9 mouse cellular contexts compared by ENCODE assay signal in the genomic region with DNA sequence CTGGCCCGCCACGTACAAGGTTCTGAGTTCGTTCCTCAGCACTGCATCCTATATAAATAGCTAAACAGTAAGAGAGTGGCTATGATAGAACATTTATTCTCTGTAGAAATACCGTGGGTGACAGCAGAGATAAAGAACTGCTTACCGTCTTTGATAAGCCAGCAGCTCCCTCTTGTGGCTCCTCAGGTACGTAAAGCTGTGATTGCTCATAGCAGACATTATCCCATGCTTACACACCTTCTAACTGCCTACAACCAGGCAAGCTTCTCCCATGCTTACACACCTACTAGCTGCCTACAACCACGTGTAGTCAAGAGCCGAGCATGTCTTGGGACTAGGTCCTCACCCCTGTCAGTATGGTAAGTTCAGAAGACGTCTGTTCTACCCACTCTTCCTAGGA. TPM values are rescaled to one million over a fixed set of nuclear protein-coding genes. Genes with fewer than 3 reads are reported as not detected.
DNase-seq lines count a peak whose midpoint lies in the region; ATAC-seq and TF ChIP-seq lines count a peak whose summit lies in the region.
"Had no signal": no experiment of that assay in that cellular context is flagged by ENCODE, and none has a peak within 500 bp of the region (broad histone marks: within the 10 kb centered on the region; RNA-seq: fewer than 3 reads in every experiment).

No protein-coding gene starts in this region.

- H3K27ac ChIP-seq in lung, postnatal 0 days (ENCODE audit: low read length), result no peak overlapping the region
- H3K27ac ChIP-seq: neural tube, embryonic 12.5 days had no signal

- TF ChIP-seq EP300 in lung, postnatal 0 days (IDR thresholded peaks at IDR 0.05), result no peak

- no peak overlapping the region for H3K4me3 ChIP-seq in lung, postnatal 0 days (ENCODE audit: low read depth, low read length)
- H3K4me3 ChIP-seq: neural tube, embryonic 12.5 days had no signal

- no peaks in the 10 kb centered on the region for H3K36me3 ChIP-seq in lung, postnatal 0 days (ENCODE audit: insufficient read depth, low read length)
- H3K36me3 ChIP-seq: neural tube, embryonic 12.5 days had no signal

- no peak overlapping the region for H3K4me2 ChIP-seq in lung, postnatal 0 days (replicated peaks; ENCODE audit: low read depth, low read length)
- H3K4me2 ChIP-seq: neural tube, embryonic 12.5 days had no signal

- H3K9ac ChIP-seq in lung, postnatal 0 days (replicated peaks; ENCODE audit: low read depth), result no peak overlapping the region
- H3K9ac ChIP-seq: neural tube, embryonic 12.5 days had no signal

- peak; percentile 88 for TF ChIP-seq CTCF in lung, postnatal 0 days (IDR thresholded peaks at IDR 0.05)

- intact Hi-C loops in heart, postnatal 25 days (cut with DNase I), result loop anchor here (1.0 to 10.0 kb wide), 3 partner anchors 61 to 160 kb away; no protein-coding TSS in a partner anchor

- H3K9me3 ChIP-seq in lung, postnatal 0 days (ENCODE audit: low read length), result no peaks in the 10 kb centered on the region
- H3K9me3 ChIP-seq: neural tube, embryonic 12.5 days had no signal

- no peaks in the 10 kb centered on the region for H3K27me3 ChIP-seq in lung, postnatal 0 days (replicated peaks; ENCODE audit: insufficient read depth, low read length)
- H3K27me3 ChIP-seq: neural tube, embryonic 12.5 days had no signal

- peak; percentile 78 for DNase-seq in heart, adult 11 months
- no peak for DNase-seq in heart, postnatal 25 days (ENCODE audit: low spot score)
- peak; percentile 56 for DNase-seq in adrenal gland, adult 2 months
- DNase-seq in embryo, embryonic 11.5 days (ENCODE audit: low read depth, low spot score), result peak; percentile 51
- peak; percentile 71 for DNase-seq in heart, postnatal 4 days
- DNase-seq in layer of hippocampus, adult 8-10 months (ENCODE audit: low spot score in 2 of 2), result peak; percentile 25 to 68
- peak; percentile 85 for DNase-seq in lung, postnatal 0 days (ENCODE audit: low spot score)
- peak; percentile 29 for DNase-seq in skeletal muscle tissue, adult 2 months (ENCODE audit: low read depth, low spot score)

- ATAC-seq in lung, postnatal 0 days, result peak; percentile 41; the same call in 1 of the 2 replicates

- 14% methylated on average over 9 of the region's 9 CpGs for WGBS in lung, postnatal 0 days

- H3K4me1 ChIP-seq in lung, postnatal 0 days (ENCODE audit: insufficient read depth, low read depth, low read length), result no peaks in the 10 kb centered on the region
- H3K4me1 ChIP-seq: neural tube, embryonic 12.5 days had no signal

RNA-seq across cellular contexts. Expression of a gene that starts 7.5 kb away (rescaled TPM):
- not detected for total RNA-seq in heart, postnatal 25 days (2021)
- not detected for total RNA-seq in adrenal gland, adult 2 months (2021)
- not detected in 2 replicates for polyA plus RNA-seq in adrenal gland, adult 2 months (2012; rRNA removed)
- total RNA-seq in heart, postnatal 4 days (2021), result not detected
- under 1 TPM in 3 of 4 experiments, not detected in 1; 0.16 to 0.49 (median 0.40) TPM for total RNA-seq in layer of hippocampus, adult 8-10 months (2022)
- polyA plus RNA-seq in lung, postnatal 0 days (2015; fragmentation: Nextera tagmentation; extraction: Ambion mirVana), result not detected in 2 replicates
- polyA plus RNA-seq: neural tube, embryonic 12.5 days had no signal

RNA-seq across cellular contexts. Expression of a gene that starts 16.4 kb away (rescaled TPM):
- not detected for total RNA-seq in heart, postnatal 25 days (2021)
- under 1 TPM in 1 of 2 experiments, not detected in 1; 0.12 TPM for total RNA-seq in adrenal gland, adult 2 months (2021)
- not detected in 2 replicates for polyA plus RNA-seq in adrenal gland, adult 2 months (2012; rRNA removed)
- not detected for total RNA-seq in heart, postnatal 4 days (2021)
- not detected for total RNA-seq in layer of hippocampus, adult 8-10 months (2022)
- 0.07 TPM in 2 replicates for polyA plus RNA-seq in lung, postnatal 0 days (2015; fragmentation: Nextera tagmentation; extraction: Ambion mirVana)

RNA-seq across cellular contexts. Expression of a gene that starts 38.2 kb away (rescaled TPM):
- total RNA-seq in heart, postnatal 25 days (2021), result 1 to 10 TPM; 8.0 to 9.9 TPM
- total RNA-seq in adrenal gland, adult 2 months (2021), result 10 to 100 TPM; 19.1 to 20.6 TPM
- polyA plus RNA-seq in adrenal gland, adult 2 months (2012; rRNA removed), result 11.7 and 12.8 TPM in 2 replicates
- total RNA-seq in heart, postnatal 4 days (2021), result 10 to 100 TPM; 11.8 to 12.3 TPM
- total RNA-seq in layer of hippocampus, adult 8-10 months (2022), result 10 to 100 TPM; 18.9 to 24.9 (median 21.8) TPM
- polyA plus RNA-seq in lung, postnatal 0 days (2015; fragmentation: Nextera tagmentation; extraction: Ambion mirVana), result 12.7 and 13.5 TPM in 2 replicates

RNA-seq across cellular contexts. Expression of a gene that starts 38.4 kb away (rescaled TPM):
- 1 to 10 TPM; 9.5 to 9.7 TPM for total RNA-seq in heart, postnatal 25 days (2021)
- total RNA-seq in adrenal gland, adult 2 months (2021), result 10 to 100 TPM in 1 of 2 experiments, 1 to 10 TPM in 1; 7.0 to 11.8 TPM
- 17.9 and 18.1 TPM in 2 replicates for polyA plus RNA-seq in adrenal gland, adult 2 months (2012; rRNA removed)
- 10 to 100 TPM; 11.2 to 14.3 TPM for total RNA-seq in heart, postnatal 4 days (2021)
- total RNA-seq in layer of hippocampus, adult 8-10 months (2022), result 1 to 10 TPM; 7.8 to 9.5 (median 8.6) TPM
- polyA plus RNA-seq in lung, postnatal 0 days (2015; fragmentation: Nextera tagmentation; extraction: Ambion mirVana), result 19.3 and 21.8 TPM in 2 replicates
